Mouse (Mus musculus) liver, embryonic 12.5 days (tissue): ENCODE data around the gene Cdk5. TPM values are rescaled to one million over a fixed set of nuclear protein-coding genes. Genes with fewer than 3 reads are reported as not detected.

ENCODE experiments used
- ATAC-seq: fragments of 200-750 bp; cut with Nextera tagmentation; 2 replicates; pipeline ENCODE4 v1.8.0; 2017; ENCODE audit warnings: moderate number of reproducible peaks, mild to moderate bottlenecking, moderate library complexity
- H3K27ac ChIP-seq: fragments of 300-500 bp; sonication (generic); 2 replicates; pipeline ENCODE4 v1.5.1; 2016; ENCODE audit warnings: mild to moderate bottlenecking
- H3K27me3 ChIP-seq: fragments of 300-500 bp; sonication (generic); replicated peaks from 2 replicates; pipeline ENCODE4 v1.6.1; 2016; ENCODE audit warnings: mild to moderate bottlenecking, moderate library complexity
- H3K36me3 ChIP-seq: fragments of 300-500 bp; sonication (generic); 2 replicates; pipeline ENCODE4 v1.6.1; 2016; ENCODE audit warnings: mild to moderate bottlenecking, moderate library complexity
- H3K4me1 ChIP-seq: fragments of 300-500 bp; sonication (generic); 2 replicates; pipeline ENCODE4 v1.6.1; 2016
- H3K4me2 ChIP-seq: fragments of 300-500 bp; sonication (generic); 2 replicates; pipeline ENCODE4 v1.6.1; 2016; ENCODE audit warnings: mild to moderate bottlenecking, moderate library complexity
- H3K4me3 ChIP-seq: fragments of 300-500 bp; sonication (generic); 2 replicates; pipeline ENCODE4 v1.5.1; 2016; ENCODE audit warnings: mild to moderate bottlenecking, moderate library complexity
- H3K9ac ChIP-seq: fragments of 300-500 bp; sonication (generic); 2 replicates; pipeline ENCODE4 v1.6.1; 2016; ENCODE audit warnings: mild to moderate bottlenecking, moderate library complexity
- H3K9me3 ChIP-seq: fragments of 300-500 bp; sonication (generic); replicated peaks from 2 replicates; pipeline ENCODE4 v1.6.1; 2016; ENCODE audit warnings: mild to moderate bottlenecking, moderate library complexity
- WGBS: fragments of 180-500 bp; shearing (Covaris S2); methylation state at CpG from one replicate; pipeline ENCODE4 v1.1.7; 2016; ENCODE audit not compliant: insufficient replicate concordance; 5-methylcytosine and 5-hydroxymethylcytosine counted together
- polyA plus RNA-seq: library from polyadenylated mRNA; unstranded; fragments of >200 nt; fragmentation: Nextera tagmentation; extraction: Ambion mirVana; gene quantifications from 2 replicates; pipeline ENCODE4 v1.2.1, GENCODE M21; 2016

The Cdk5 gene
- polyA plus RNA-seq, 1 experiment from 2014 or later: 13.0 TPM

GRCm38 (mm10) chr5:24447624-24448298 lies 24.4 kb upstream of the Cdk5 start, which contains the start of gene Tmub1:
Gene Tmub1 (minus strand): TSS chr5:24447854.
- 3% methylated on average over 34 of the region's 34 CpGs for WGBS
- Histone ChIP-seq H3K4me2 (peak within 1 kb of the TSS; percentile 90), H3K9ac (peak within 1 kb of the TSS; percentile 65), H3K4me1 (peaks cover 65% of the 10 kb centered on the region), H3K4me3 (peak within 1 kb of the TSS; percentile 66), H3K27me3 (no peaks in the 10 kb centered on the region), H3K9me3 (no peaks in the 10 kb centered on the region), H3K36me3 (peaks cover 13% of the 10 kb centered on the region), H3K27ac (peak within 1 kb of the TSS; percentile 91)
- peak; percentile 70 for ATAC-seq

GRCm38 (mm10) chr5:24446630-24447029 lies 23.3 kb upstream of the Cdk5 start:
- Histone ChIP-seq H3K4me2 (peak overlapping the region; percentile 90), H3K9me3 (no peaks in the 10 kb centered on the region), H3K36me3 (peaks cover 24% of the 10 kb centered on the region), H3K4me1 (peaks cover 61% of the 10 kb centered on the region), H3K27me3 (no peaks in the 10 kb centered on the region), H3K27ac (peak overlapping the region; percentile 91), H3K4me3 (no peak overlapping the region), H3K9ac (no peak overlapping the region)
- 90% methylated on average over 7 of the region's 7 CpGs for WGBS
- no peak for ATAC-seq

DNA sequence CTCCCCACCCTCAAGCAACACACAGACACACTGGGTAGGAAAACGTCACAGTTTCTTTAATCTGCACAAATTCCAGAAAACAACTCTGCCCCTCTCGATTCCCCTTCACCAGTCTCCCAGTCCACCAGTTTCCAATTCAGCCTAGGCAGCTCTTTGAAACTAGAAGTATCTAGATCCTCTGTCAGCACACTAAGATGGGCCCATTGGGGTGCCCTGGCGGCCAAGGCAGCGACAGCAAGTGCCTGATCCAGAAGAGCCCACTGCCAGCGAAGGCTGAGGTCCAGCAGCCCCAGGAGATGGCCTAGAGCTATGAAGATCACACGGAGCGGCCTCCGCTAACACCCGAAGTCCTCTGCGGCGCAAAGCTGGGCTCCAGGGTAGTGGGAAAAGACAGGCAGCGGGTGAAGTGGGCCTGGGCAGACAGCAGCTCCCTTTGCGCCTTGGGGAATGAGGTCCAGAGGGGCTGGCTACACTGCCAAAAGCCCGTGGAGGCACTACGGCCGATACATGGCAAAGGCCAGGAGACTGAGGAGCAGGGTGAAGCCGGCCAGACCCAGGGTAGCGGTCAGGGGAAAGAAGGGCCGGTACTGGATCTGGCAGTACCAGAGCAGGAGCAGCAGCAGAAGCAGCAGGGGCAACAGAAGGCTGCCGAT lies 22.2 kb upstream of the Cdk5 start:
- Histone ChIP-seq H3K27me3 (no peaks in the 10 kb centered on the region), H3K4me1 (peaks cover 52% of the 10 kb centered on the region), H3K36me3 (peaks cover 35% of the 10 kb centered on the region), H3K9ac (peak overlapping the region; percentile 95), H3K4me2 (peak overlapping the region; percentile 97), H3K27ac (peak overlapping the region; percentile 91), H3K4me3 (peak overlapping the region; percentile 89), H3K9me3 (no peaks in the 10 kb centered on the region)
- ATAC-seq: no peak
- WGBS: 56% methylated on average over 20 of the region's 20 CpGs

GRCm38 (mm10) chr5:24444746-24445427 lies 21.6 kb upstream of the Cdk5 start, which contains the start of gene Fastk:
Gene Fastk (minus strand): TSS chr5:24445287.
- under 1% methylated on average over 60 of the region's 60 CpGs for WGBS
- Histone ChIP-seq H3K27me3 (no peaks in the 10 kb centered on the region), H3K4me1 (peaks cover 50% of the 10 kb centered on the region), H3K9me3 (no peaks in the 10 kb centered on the region), H3K27ac (peak within 1 kb of the TSS; percentile 91), H3K4me3 (peak within 1 kb of the TSS; percentile 89), H3K36me3 (peaks cover 42% of the 10 kb centered on the region), H3K4me2 (peak within 1 kb of the TSS; percentile 97), H3K9ac (peak within 1 kb of the TSS; percentile 95)
- ATAC-seq: peak; percentile 85

- H3K9me3 ChIP-seq: no peaks in the 10 kb centered on the region
- H3K27me3 ChIP-seq: no peaks in the 10 kb centered on the region
- H3K4me2 ChIP-seq: peak overlapping the region; percentile 97
- peaks cover 50% of the 10 kb centered on the region for H3K4me1 ChIP-seq
- no peak overlapping the region; the same call in 1 of the 2 replicates for H3K27ac ChIP-seq
- H3K36me3 ChIP-seq: peaks cover 51% of the 10 kb centered on the region
- WGBS: 76% methylated on average over 12 of the region's 12 CpGs
- H3K4me3 ChIP-seq: peak overlapping the region; percentile 89
- peak overlapping the region; percentile 95 for H3K9ac ChIP-seq
- ATAC-seq: no peak
Measured at GRCm38 (mm10) chr5:24443927-24444326, 20.6 kb upstream of the Cdk5 start.

GRCm38 (mm10) chr5:24443204-24443603 lies 19.9 kb upstream of the Cdk5 start:
- no peaks in the 10 kb centered on the region for H3K9me3 ChIP-seq
- 0 out of 2 replicates have a peak overlapping the region, but pooled peaks have one; percentile 89 for H3K4me3 ChIP-seq
- H3K27ac ChIP-seq: 0 out of 2 replicates have a peak overlapping the region, but pooled peaks have one; percentile 5
- H3K4me1 ChIP-seq: peaks cover 48% of the 10 kb centered on the region
- H3K27me3 ChIP-seq: no peaks in the 10 kb centered on the region
- 88% methylated on average over 7 of the region's 7 CpGs for WGBS
- ATAC-seq: no peak
- no peak overlapping the region for H3K9ac ChIP-seq
- no peak overlapping the region for H3K4me2 ChIP-seq
- H3K36me3 ChIP-seq: peaks cover 57% of the 10 kb centered on the region

GRCm38 (mm10) chr5:24442029-24442428 lies 18.7 kb upstream of the Cdk5 start:
- no peak overlapping the region for H3K27ac ChIP-seq
- H3K27me3 ChIP-seq: no peaks in the 10 kb centered on the region
- no peak overlapping the region for H3K9ac ChIP-seq
- no peak overlapping the region for H3K4me3 ChIP-seq
- H3K9me3 ChIP-seq: no peaks in the 10 kb centered on the region
- H3K4me1 ChIP-seq: peaks cover 36% of the 10 kb centered on the region
- peaks cover 60% of the 10 kb centered on the region for H3K36me3 ChIP-seq
- no peak overlapping the region for H3K4me2 ChIP-seq
- 86% methylated on average over 9 of the region's 9 CpGs for WGBS
- no peak for ATAC-seq

GRCm38 (mm10) chr5:24441187-24441586 lies 17.9 kb upstream of the Cdk5 start:
- no peak for ATAC-seq
- H3K4me2 ChIP-seq: no peak overlapping the region

GRCm38 (mm10) chr5:24433993-24434392 lies 10.7 kb upstream of the Cdk5 start:
- Histone ChIP-seq H3K9me3 (no peaks in the 10 kb centered on the region), H3K27me3 (no peaks in the 10 kb centered on the region), H3K4me2 (no peak overlapping the region), H3K27ac (no peak overlapping the region), H3K4me3 (no peak overlapping the region), H3K4me1 (no peaks in the 10 kb centered on the region), H3K9ac (no peak overlapping the region), H3K36me3 (peaks cover 87% of the 10 kb centered on the region)
- 73% methylated on average over 8 of the region's 8 CpGs for WGBS
- ATAC-seq: no peak

More at GRCm38 (mm10) chr5:24441187-24441586, 17.9 kb upstream of the Cdk5 start:
- Histone ChIP-seq H3K9me3 (no peaks in the 10 kb centered on the region), H3K9ac (no peak overlapping the region), H3K27me3 (no peaks in the 10 kb centered on the region), H3K36me3 (peaks cover 68% of the 10 kb centered on the region), H3K4me1 (peaks cover 28% of the 10 kb centered on the region), H3K27ac (no peak overlapping the region), H3K4me3 (no peak overlapping the region)
- 89% methylated on average over 8 of the region's 8 CpGs for WGBS

DNA sequence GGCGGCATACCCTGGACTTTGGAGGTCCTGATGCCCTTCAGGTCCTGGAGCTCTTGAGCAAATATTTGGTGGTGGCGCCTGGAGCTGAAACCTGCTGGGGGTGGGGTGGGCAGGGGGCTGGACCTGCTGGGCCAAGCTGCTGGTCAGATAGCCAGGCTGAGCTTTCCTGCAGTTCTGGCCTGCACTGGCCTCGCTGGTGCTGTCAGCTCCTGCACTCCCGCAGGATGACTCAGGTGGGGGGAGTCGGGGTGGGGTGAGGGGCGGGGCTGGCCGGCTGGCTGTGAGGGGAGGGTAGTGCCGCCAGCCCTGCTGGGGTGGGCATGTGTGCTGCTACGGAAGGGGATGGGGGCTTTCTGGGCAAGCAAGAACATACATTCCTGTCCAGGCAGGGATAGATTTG lies 5.3 kb upstream of the Cdk5 start:
- Histone ChIP-seq H3K9ac (no peak overlapping the region), H3K4me1 (peaks cover 50% of the 10 kb centered on the region), H3K4me3 (peak overlapping the region; percentile 36), H3K27ac (peak overlapping the region; percentile 39; the same call in 1 of the 2 replicates), H3K4me2 (peak overlapping the region; percentile 95), H3K9me3 (no peaks in the 10 kb centered on the region), H3K36me3 (peaks cover 43% of the 10 kb centered on the region), H3K27me3 (no peaks in the 10 kb centered on the region; the same call in 1 of the 2 replicates)
- 15% methylated on average over 9 of the region's 9 CpGs for WGBS
- no peak for ATAC-seq

DNA sequence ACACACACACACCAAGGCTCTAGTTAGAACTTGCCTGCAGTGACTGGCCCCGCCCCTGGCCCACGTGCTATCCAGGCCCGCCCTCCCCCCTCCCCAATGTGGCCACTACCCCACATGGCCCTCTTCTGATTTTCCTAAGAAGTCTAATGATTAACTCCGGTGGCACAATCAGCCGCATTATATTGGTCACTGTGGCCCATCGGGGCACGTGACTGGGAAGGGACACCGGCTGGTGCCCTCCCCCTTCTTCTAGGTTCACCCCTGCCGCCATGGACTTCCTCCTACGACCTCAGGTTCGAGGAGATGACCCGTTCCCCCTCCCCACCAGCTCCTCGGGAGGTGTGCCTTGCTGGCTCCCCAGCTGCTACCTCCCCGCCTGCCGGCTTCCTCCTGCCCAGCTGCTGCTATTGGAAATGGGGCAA lies 4.7 kb upstream of the Cdk5 start:
- Histone ChIP-seq H3K4me1 (peaks cover 52% of the 10 kb centered on the region), H3K4me3 (peak overlapping the region; percentile 36), H3K9me3 (no peaks in the 10 kb centered on the region), H3K27me3 (no peaks in the 10 kb centered on the region; the same call in 1 of the 2 replicates), H3K4me2 (peak overlapping the region; percentile 95), H3K9ac (no peak overlapping the region), H3K27ac (peak overlapping the region; percentile 39; the same call in 1 of the 2 replicates), H3K36me3 (peaks cover 37% of the 10 kb centered on the region)
- 6% methylated on average over 15 of the region's 15 CpGs for WGBS
- no peak for ATAC-seq
